Mouse (Mus musculus) liver, postnatal 0 days (tissue): Measurements from ENCODE around the gene Atm.

Experiments
- CTCF ChIP-seq: sonication (generic); IDR thresholded peaks from 2 replicates; pipeline ENCODE4 v1.5.1; 2016; ENCODE audit warnings: antibody characterized with exemption, low read depth
- EP300 ChIP-seq: IDR thresholded peaks from 2 replicates; pipeline ENCODE4 v1.6.1; 2016; ENCODE audit warnings: antibody characterized with exemption, low read depth, mild to moderate bottlenecking

- TF ChIP-seq CTCF (no peak), EP300 (no peak)
These were observed 22.4 kb downstream of the Atm start for GRCm38 (mm10) chr9:53514091-53514490.
